Mouse (Mus musculus) olfactory bulb, adult 2 months (tissue): ENCODE data around the gene Fth1. TPM values are rescaled to one million over a fixed set of nuclear protein-coding genes. Genes with fewer than 3 reads are reported as not detected.

Experiments used
- H3K27ac ChIP-seq: fragments of 200-500 bp; 2 replicates; pipeline ENCODE4 v1.5.1; 2012; ENCODE audit warnings: low read depth, low read length; ENCODE audit not compliant: insufficient read depth
- H3K4me1 ChIP-seq: fragments of 200-500 bp; 2 replicates; pipeline ENCODE4 v1.6.1; 2012; ENCODE audit warnings: low read length; ENCODE audit not compliant: control insufficient read depth, insufficient read depth
- H3K4me3 ChIP-seq: fragments of 200-500 bp; 2 replicates; pipeline ENCODE4 v1.5.1; 2012; ENCODE audit warnings: mild to moderate bottlenecking, low read depth, low read length, moderate library complexity; ENCODE audit not compliant: insufficient read depth
- CTCF ChIP-seq: fragments of 200-500 bp; IDR thresholded peaks from 2 replicates; pipeline ENCODE4 v1.5.1; 2012; ENCODE audit warnings: low read depth, mild to moderate bottlenecking, low read length, moderate library complexity; ENCODE audit not compliant: insufficient read depth
- POLR2A ChIP-seq: fragments of 200-500 bp; IDR thresholded peaks from 2 replicates; pipeline ENCODE4 v1.6.1; 2012; ENCODE audit warnings: mild to moderate bottlenecking, low read depth, low read length, moderate library complexity; ENCODE audit not compliant: insufficient read depth
- WGBS: fragments of 180-500 bp; shearing (Covaris S2); methylation state at CpG from one replicate; pipeline ENCODE4 v1.1.7; 2018; 5-methylcytosine and 5-hydroxymethylcytosine counted together
- polyA plus RNA-seq: library from polyadenylated mRNA; stranded (reverse); fragments of >200 nt; gene quantifications from 2 replicates; pipeline ENCODE4 v1.2.4, GENCODE M21; 2012; ENCODE audit warnings: low replicate concordance; ENCODE audit not compliant: missing spikeins, insufficient read depth, insufficient read length

Gene Fth1
- polyA plus RNA-seq, 1 experiment = 1,416 TPM

DNA sequence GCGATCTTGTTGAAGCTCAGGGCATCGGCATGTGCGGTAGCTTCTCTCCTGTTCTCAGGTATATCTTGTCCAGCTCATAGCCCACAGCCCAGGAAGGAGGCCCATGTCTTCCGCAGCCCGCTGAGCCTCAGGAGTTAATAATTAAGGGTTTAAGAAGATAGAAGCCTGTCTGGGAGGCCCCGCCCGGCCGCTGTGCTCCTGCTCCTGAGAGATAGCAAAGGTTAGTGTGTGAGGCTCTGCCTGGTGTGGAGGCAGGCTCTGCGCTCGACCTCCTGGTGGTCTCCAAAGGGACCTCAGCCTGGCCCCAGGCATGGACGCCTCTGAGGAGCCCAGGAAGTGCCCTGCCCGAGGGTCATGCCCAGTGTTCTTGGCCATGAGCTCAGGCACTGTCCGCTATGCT lies 34.4 kb downstream of the Fth1 start:
- Histone ChIP-seq H3K4me1 (peaks cover 9% of the 10 kb centered on the region), H3K27ac (no peak overlapping the region), H3K4me3 (no peak overlapping the region)
- 87% methylated on average over 13 of the region's 13 CpGs for WGBS
- TF ChIP-seq CTCF (no peak), POLR2A (no peak)

DNA sequence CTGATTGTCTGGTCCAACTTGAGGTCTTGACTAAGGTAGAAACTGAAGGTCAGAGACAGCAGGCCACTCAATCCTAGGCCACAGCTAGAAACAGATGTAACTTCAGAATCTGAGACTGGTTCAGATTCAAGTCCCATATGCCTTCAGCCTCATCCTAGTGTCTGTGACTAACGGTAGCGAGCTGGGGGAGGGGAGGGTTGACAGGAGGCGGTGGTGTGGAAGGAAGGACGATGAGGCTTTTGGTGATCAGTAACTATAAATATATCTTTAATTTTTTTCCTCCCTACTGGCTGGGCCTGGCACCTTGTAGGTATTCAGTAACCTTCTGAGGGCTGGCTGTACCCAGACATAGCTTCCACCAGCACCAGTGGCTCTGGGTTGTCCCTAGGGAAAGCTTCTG lies 35.0 kb downstream of the Fth1 start:
- no peak overlapping the region for H3K27ac ChIP-seq
- peaks cover 9% of the 10 kb centered on the region for H3K4me1 ChIP-seq
- no peak overlapping the region for H3K4me3 ChIP-seq
- WGBS = 84% methylated on average over 4 of the region's 4 CpGs
- TF ChIP-seq POLR2A (no peak), CTCF (no peak)

DNA sequence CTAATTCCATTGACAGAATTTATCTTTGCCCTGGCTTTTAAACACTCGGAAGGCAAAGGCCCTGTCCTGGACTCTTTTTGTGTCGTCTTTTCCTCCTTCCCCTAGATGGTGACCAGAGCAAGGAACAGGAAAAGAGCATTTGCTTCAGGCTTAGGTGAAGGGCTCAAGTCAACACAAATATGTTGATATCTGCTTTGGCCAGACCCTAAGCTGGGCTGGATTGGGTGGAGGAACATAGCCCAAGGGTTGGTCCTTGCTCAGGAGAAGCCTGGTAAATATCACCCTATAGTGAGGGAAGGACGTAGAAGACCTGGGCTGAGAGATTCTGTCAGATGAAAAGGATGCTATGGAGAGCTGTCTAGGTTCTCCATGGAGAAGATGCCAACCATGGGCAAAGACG lies 35.8 kb downstream of the Fth1 start:
- H3K27ac ChIP-seq = no peak overlapping the region
- TF ChIP-seq CTCF = no peak
- TF ChIP-seq POLR2A = no peak
- peaks cover 9% of the 10 kb centered on the region for H3K4me1 ChIP-seq
- no peak overlapping the region for H3K4me3 ChIP-seq
- WGBS = 93% methylated on average over 4 of the region's 4 CpGs

DNA sequence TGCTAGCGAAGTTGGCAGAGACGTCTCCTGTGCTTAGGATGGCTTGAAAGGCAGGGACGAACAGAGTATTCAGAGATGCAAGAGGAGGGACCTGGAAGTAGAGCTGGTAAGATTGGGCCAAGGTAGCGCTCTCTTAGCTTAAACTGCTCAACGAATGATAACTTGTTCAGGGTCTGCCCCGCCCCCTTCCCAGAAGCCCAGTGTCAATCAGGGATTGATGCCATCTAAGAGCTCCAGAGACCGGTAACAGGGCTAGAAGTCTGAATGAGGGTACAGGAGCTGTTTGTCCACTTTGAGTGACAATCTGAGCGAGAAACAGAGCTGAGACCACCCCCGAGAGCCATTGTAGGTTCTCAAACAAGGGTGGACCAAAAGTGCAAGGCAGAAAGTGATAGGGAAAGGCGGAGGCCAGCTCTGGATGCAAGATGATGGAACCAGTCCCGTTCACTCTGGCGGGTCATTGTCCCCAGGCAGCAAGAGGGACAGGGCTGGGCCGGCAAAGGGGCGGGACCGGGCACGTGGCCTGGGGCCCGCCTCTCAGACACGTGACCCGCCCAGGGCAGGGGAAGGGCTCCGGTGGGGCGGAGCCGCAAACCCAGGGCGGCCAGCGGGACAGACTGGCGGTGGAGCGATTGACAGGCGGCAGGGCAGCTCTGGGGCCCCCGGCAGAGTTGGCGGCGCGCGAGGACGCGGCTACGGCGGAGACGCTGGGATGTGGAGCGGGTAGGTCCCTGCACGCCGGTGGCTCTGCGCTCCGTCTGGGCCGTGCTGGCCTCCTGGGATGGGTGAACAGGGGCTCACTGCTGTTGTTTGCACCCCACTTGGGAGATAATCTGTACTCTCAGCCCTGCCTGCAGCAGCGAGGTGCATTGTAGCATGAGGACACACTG lies 37.5 kb downstream of the Fth1 start:
- H3K4me1 ChIP-seq = peaks cover 9% of the 10 kb centered on the region
- TF ChIP-seq POLR2A (no peak), CTCF (no peak)
- peak overlapping the region; percentile 43 for H3K4me3 ChIP-seq
- 9% methylated on average over 44 of the region's 44 CpGs for WGBS
- H3K27ac ChIP-seq = no peak overlapping the region

DNA sequence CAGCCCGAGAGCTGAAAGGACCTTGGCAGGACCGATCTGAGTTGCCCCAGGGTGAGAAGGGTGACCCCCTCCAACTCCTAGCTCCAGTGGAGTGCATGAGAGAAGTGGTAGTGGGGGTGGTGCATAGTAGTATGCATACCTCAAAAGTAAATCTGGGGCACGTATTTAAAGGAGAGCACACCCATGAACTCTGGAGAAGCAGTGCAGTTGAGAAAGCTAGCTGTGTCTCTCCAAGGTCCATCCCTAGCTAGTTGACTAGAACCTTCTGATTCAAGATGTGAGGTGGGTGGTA lies 38.1 kb downstream of the Fth1 start:
- 11% methylated on average over 3 of the region's 3 CpGs for WGBS
- peaks cover 9% of the 10 kb centered on the region for H3K4me1 ChIP-seq
- TF ChIP-seq CTCF (no peak), POLR2A (no peak)
- peak overlapping the region; percentile 43 for H3K4me3 ChIP-seq
- H3K27ac ChIP-seq = no peak overlapping the region

DNA sequence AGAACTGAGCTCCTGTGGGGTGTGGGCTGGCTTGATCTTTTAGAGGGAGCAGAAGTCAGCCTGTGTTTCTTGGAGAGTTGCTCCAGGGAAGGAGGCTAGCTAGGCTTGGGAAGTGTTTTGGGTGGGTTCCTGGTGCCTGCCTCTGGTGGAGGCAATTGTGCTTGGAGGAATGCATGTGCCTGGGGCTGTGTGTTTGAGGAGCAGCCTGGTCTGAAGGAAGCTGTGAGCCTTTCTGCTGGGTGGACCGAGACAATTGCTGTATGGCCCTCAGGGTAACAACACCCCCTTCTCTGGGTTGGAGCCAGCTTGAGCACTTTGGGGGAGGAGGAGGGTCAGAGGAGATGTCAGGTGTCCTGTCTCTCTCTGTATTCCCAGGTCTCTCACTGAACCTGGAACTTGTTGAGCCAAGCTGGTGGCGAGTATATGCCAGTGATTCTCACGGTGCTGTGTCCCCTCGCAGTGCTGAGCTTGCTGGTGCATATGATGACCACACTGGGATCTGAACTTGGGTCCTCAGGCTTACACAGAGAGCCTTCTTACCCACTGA lies 38.9 kb downstream of the Fth1 start:
- H3K4me1 ChIP-seq = peaks cover 9% of the 10 kb centered on the region
- 82% methylated on average over 4 of the region's 4 CpGs for WGBS
- no peak for TF ChIP-seq POLR2A
- H3K4me3 ChIP-seq = peak overlapping the region; percentile 3; the same call in 1 of the 2 replicates
- no peak overlapping the region for H3K27ac ChIP-seq

DNA sequence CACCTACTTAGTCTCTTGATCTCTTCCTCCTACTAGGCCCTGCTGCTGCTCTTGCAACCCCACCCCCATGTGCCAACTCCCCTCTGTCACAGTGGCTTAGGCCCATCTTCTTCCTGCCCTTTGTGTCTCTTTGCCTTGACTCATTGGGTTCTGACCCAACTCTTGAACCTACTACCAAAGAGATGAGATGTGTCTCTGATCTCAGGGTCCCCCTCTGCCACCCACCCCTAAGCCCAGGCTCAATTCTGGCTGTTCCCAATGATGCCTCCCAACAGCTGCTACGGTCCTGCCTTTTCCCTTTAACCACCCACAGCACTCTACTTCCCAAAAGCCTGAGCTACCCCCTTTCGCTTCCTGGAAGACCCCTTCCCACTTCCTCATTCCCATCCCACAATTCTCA lies 41.6 kb downstream of the Fth1 start:
- whole genome bisulfite sequencing = 87% methylated on average over 2 of the region's 2 CpGs
- Histone ChIP-seq H3K4me3 (no peak overlapping the region), H3K27ac (no peak overlapping the region), H3K4me1 (peaks cover 11% of the 10 kb centered on the region)
- TF ChIP-seq POLR2A (no peak), CTCF (no peak)

DNA sequence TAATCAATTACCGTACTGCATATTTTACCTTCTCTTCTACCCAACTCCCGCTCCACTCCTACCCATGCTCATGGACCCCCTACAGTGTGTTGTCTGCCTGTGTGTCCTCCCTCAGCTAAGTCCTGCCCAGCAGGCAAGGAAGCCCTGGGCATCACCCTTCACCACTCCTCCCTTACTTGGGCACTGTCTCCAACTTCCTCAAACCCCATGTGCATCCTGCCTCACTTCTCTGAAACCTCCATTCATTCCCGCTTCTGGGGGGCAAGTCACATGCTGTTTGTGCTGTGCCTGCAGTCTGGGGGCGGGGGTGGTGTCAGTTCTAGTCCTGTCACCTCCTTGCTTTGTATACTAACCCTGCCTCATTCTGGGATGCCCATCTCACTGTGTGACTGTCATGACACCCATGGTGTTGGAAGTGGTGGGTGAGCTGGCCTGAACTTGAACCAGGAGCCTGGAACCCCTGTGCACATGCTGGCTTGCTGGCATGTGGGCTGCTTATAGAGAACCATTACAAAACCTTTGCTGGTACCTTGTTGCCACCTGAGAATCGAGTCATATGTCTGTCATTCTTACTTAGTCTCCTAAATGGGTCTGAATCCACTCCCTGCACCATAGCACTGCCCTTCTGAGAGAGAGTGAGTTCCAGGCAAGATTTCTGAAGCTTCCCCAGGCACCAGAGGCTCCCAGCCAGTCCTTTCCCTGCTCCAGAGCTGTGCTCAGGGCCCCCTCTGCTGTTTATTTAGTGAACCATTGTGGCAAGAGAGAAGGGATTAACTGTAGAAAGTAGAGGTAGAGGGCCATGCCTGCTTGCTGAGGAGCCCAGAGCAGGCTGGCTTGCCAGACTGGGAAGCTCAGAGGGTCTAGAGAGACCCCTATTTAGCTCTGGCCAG lies 42.3 kb downstream of the Fth1 start:
- TF ChIP-seq CTCF (no peak), POLR2A (no peak)
- no peak overlapping the region for H3K27ac ChIP-seq
- WGBS = 64% methylated on average over 5 of the region's 5 CpGs
- H3K4me1 ChIP-seq = peaks cover 10% of the 10 kb centered on the region
- H3K4me3 ChIP-seq = no peak overlapping the region

DNA sequence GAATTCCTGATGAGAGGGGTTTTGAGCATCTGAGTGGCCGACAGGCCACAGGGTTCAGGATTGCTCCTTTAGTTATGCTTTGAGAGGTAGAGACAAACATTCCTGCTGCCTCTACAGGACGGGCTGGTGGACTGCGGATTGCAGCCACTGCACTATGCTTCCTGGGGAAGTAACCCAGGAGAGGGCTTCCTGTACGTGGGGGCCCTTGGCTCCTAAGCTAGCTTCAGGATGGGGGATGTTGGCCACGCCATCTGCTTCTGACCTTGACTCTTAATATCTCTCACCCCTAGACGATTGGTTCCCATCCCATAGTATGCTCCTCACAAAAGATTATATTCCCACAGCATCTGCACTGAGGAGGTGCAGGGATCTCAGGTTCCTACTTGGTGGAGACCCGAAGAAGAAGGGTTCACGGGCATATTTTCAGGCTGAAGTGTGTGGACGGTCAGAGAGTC lies 42.9 kb downstream of the Fth1 start:
- Histone ChIP-seq H3K4me3 (no peak overlapping the region), H3K27ac (no peak overlapping the region), H3K4me1 (peaks cover 4% of the 10 kb centered on the region)
- WGBS = 75% methylated on average over 9 of the region's 9 CpGs
- TF ChIP-seq POLR2A (no peak), CTCF (no peak)
